Mouse (Mus musculus): ENCODE measurements at regions not wholly inside any gene's neighbourhood (a gene's known extent, or its start where the extent isn't known, plus 50 kb on each side); places are given as distances from the start of the nearest gene placed in this dataset.
A peak's percentile ranks its signal among the peaks of the same experiment; 100 is the strongest.

DNA sequence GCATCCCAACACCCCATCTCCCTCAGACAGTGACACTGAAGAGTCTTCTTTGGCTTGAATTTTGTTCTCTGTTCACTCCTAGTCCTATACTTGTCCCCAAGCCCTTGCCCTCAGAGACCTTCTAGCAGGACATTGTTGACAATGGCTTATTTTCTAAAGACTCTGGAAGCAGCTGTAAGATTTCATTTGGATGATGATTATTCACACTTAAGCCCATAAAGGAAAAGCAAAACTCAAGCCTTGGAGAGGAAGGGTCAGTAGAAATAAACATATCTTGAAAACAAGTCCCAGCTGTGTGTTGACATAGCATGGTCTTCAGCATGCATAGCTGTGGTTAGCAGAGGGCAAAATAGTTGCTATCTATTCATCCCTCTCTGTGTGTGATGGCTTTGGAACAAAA lies 59.9 kb upstream of the Cdh11 start:
- in situ Hi-C loops (cut with MboI; ENCODE audit: low sequenced_read_pairs in 2 of 2, unreplicated experiment in 2 of 2), result no loop called here
- Histone ChIP-seq H3K9ac (ENCODE audit: insufficient read depth, low read depth, low read length, poor library complexity, severe bottlenecking) (no peak overlapping the region), H3K27ac (ENCODE audit: insufficient read depth, low read depth, low read length, poor library complexity, severe bottlenecking) (no peak overlapping the region), H3K4me1 (ENCODE audit: control insufficient read depth in 2 of 2, insufficient read depth in 2 of 2, low read length in 2 of 2, poor library complexity in 1 of 2) (no peaks in the 10 kb centered on the region), H3K4me3 (ENCODE audit: insufficient read depth in 1 of 2, low read depth in 1 of 2, low read length in 2 of 2, poor library complexity in 1 of 2, severe bottlenecking in 1 of 2) (no peak overlapping the region), H3K36me3 (ENCODE audit: control insufficient read depth, insufficient read depth, low read length, poor library complexity, severe bottlenecking) (no peaks in the 10 kb centered on the region), H3K9me3 (ENCODE audit: control insufficient read depth, insufficient read depth, low read depth, low read length) (no peaks in the 10 kb centered on the region)
- no peak for DNase-seq (ENCODE audit: low read depth, low spot score)
- TF ChIP-seq MAFK (IDR thresholded peaks at IDR 0.05; ENCODE audit: insufficient read depth, low read depth, low read length) (no peak), HCFC1 (IDR thresholded peaks at IDR 0.05; ENCODE audit: borderline replicate concordance, insufficient read depth, low read length) (no peak), ZC3H11A (IDR thresholded peaks at IDR 0.05; ENCODE audit: borderline replicate concordance, low read depth, low read length) (no peak), ZNF384 (IDR thresholded peaks at IDR 0.05; ENCODE audit: low read depth, low read length) (no peak), CHD2 (IDR thresholded peaks at IDR 0.05; ENCODE audit: low read depth, low read length) (no peak)

DNA sequence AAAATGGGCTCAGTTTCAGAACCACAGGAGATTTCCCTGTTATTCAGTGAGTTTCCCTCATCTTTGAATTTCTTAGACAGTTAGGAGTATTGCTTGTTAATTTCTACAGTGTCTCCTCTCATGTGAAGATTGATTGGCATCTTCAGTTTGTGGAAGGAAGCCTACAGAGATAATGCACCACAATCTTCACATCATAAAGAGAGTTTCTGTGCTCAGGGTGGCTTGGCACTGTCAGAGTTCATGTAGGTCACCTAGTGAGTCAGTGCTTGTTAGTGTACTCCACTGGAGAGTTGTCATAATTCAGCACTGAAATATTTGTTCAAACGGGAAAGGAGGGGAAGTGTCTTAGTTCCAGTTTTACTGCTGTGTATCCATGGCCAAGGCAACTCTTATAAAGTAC lies 74.6 kb upstream of the Cdh11 start:
- Histone ChIP-seq H3K27ac (ENCODE audit: insufficient read depth, low read depth, low read length, poor library complexity, severe bottlenecking) (no peak overlapping the region), H3K36me3 (ENCODE audit: control insufficient read depth, insufficient read depth, low read length, poor library complexity, severe bottlenecking) (no peaks in the 10 kb centered on the region), H3K9me3 (ENCODE audit: control insufficient read depth, insufficient read depth, low read depth, low read length) (no peaks in the 10 kb centered on the region), H3K9ac (ENCODE audit: insufficient read depth, low read depth, low read length, poor library complexity, severe bottlenecking) (no peak overlapping the region), H3K4me1 (ENCODE audit: control insufficient read depth in 2 of 2, insufficient read depth in 2 of 2, low read length in 2 of 2, poor library complexity in 1 of 2) (no peaks in the 10 kb centered on the region), H3K4me3 (ENCODE audit: insufficient read depth in 1 of 2, low read depth in 1 of 2, low read length in 2 of 2, poor library complexity in 1 of 2, severe bottlenecking in 1 of 2) (no peak overlapping the region)
- TF ChIP-seq ZNF384 (IDR thresholded peaks at IDR 0.05; ENCODE audit: low read depth, low read length) (no peak), HCFC1 (IDR thresholded peaks at IDR 0.05; ENCODE audit: borderline replicate concordance, insufficient read depth, low read length) (no peak), MAFK (IDR thresholded peaks at IDR 0.05; ENCODE audit: insufficient read depth, low read depth, low read length) (no peak), CHD2 (IDR thresholded peaks at IDR 0.05; ENCODE audit: low read depth, low read length) (no peak), ZC3H11A (IDR thresholded peaks at IDR 0.05; ENCODE audit: borderline replicate concordance, low read depth, low read length) (no peak)
- in situ Hi-C loops (cut with MboI; ENCODE audit: low sequenced_read_pairs in 2 of 2, unreplicated experiment in 2 of 2), result no loop called here
- DNase-seq (ENCODE audit: low read depth, low spot score), result no peak

DNA sequence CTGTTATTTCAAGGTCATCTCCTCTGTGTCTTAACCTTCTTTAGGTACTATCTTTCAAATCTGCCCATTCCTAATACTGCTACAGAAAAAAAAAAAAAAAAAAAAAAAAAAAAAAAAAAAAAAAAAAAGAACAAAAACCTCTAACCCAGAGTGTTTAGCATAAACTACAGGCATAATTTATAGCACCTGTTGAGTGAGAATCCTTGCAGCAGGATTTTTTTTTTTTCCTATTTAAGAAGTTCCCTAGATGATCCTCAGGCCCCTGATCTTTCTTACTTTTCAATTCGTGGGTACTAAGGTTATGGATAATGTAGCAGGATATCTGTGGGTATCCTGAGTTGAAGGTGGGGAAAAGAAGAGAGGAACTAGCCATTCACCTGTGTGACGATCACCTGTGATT lies 114.1 kb upstream of the Cdh11 start:
- Histone ChIP-seq H3K36me3 (ENCODE audit: control insufficient read depth, insufficient read depth, low read length, poor library complexity, severe bottlenecking) (no peaks in the 10 kb centered on the region), H3K27ac (ENCODE audit: insufficient read depth, low read depth, low read length, poor library complexity, severe bottlenecking) (no peak overlapping the region), H3K4me3 (ENCODE audit: insufficient read depth in 1 of 2, low read depth in 1 of 2, low read length in 2 of 2, poor library complexity in 1 of 2, severe bottlenecking in 1 of 2) (no peak overlapping the region), H3K9me3 (ENCODE audit: control insufficient read depth, insufficient read depth, low read depth, low read length) (no peaks in the 10 kb centered on the region), H3K4me1 (ENCODE audit: control insufficient read depth in 2 of 2, insufficient read depth in 2 of 2, low read length in 2 of 2, poor library complexity in 1 of 2) (no peaks in the 10 kb centered on the region), H3K9ac (ENCODE audit: insufficient read depth, low read depth, low read length, poor library complexity, severe bottlenecking) (no peak overlapping the region)
- in situ Hi-C loops (cut with MboI; ENCODE audit: low sequenced_read_pairs in 2 of 2, unreplicated experiment in 2 of 2), result no loop called here
- TF ChIP-seq HCFC1 (IDR thresholded peaks at IDR 0.05; ENCODE audit: borderline replicate concordance, insufficient read depth, low read length) (no peak), ZNF384 (IDR thresholded peaks at IDR 0.05; ENCODE audit: low read depth, low read length) (peak; percentile 52; the same call in 1 of the 2 replicates)
- DNase-seq (ENCODE audit: low read depth, low spot score), result no peak

DNA sequence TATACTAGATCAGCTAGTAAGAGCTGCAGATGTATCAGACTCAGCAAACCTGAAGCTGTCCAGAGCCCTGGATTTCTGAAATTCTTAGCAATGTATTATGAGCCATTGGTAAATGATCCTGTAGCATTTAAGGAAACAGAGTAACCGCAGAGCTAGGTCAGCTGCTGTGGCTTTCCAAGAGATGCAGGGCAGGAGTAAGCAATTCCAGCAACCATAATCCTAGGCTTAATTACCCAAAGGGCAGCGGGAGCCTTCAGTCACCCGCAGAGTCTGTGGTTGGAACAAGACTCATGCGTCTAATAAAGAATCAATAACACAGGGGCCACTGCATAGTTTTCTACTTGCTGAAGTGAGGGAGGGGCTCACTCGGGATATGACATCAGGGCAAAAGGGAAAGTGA lies 115.2 kb upstream of the Cdh11 start:
- TF ChIP-seq CHD2 (IDR thresholded peaks at IDR 0.05; ENCODE audit: low read depth, low read length) (no peak), HCFC1 (IDR thresholded peaks at IDR 0.05; ENCODE audit: borderline replicate concordance, insufficient read depth, low read length) (no peak), MAFK (IDR thresholded peaks at IDR 0.05; ENCODE audit: insufficient read depth, low read depth, low read length) (no peak), ZC3H11A (IDR thresholded peaks at IDR 0.05; ENCODE audit: borderline replicate concordance, low read depth, low read length) (no peak), ZNF384 (IDR thresholded peaks at IDR 0.05; ENCODE audit: low read depth, low read length) (no peak)
- no peak overlapping the region for H3K27ac ChIP-seq (ENCODE audit: insufficient read depth, low read depth, low read length, poor library complexity, severe bottlenecking)
- no peak for DNase-seq (ENCODE audit: low read depth, low spot score)

DNA sequence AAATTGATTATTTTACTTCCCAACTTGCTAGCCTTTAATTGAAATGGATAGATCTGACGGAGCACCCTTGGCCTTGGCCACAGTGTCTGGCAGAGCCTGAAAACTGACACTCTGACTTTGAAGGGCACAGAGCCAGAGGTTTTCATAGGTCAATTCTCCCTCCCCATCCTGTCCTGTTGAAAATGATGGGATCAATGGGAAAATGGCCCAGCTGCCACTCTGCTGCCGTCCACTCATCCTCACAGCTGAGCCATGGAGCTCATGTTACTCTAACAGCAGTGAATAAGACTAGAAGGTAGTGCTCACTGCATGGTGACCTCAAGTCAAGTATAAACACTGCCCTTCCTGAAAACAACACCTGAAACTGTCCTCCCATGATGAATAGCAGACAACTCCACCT lies 122.0 kb upstream of the Cdh11 start:
- H3K9ac ChIP-seq (ENCODE audit: insufficient read depth, low read depth, low read length, poor library complexity, severe bottlenecking), result no peak overlapping the region
- H3K36me3 ChIP-seq (ENCODE audit: control insufficient read depth, insufficient read depth, low read length, poor library complexity, severe bottlenecking), result no peaks in the 10 kb centered on the region
- in situ Hi-C loops (cut with MboI; ENCODE audit: low sequenced_read_pairs in 2 of 2, unreplicated experiment in 2 of 2), result no loop called here
- no peaks in the 10 kb centered on the region for H3K9me3 ChIP-seq (ENCODE audit: control insufficient read depth, insufficient read depth, low read depth, low read length)
- H3K27ac ChIP-seq (ENCODE audit: insufficient read depth, low read depth, low read length, poor library complexity, severe bottlenecking), result no peak overlapping the region
- no peak for DNase-seq (ENCODE audit: low read depth, low spot score)
- TF ChIP-seq MAFK (IDR thresholded peaks at IDR 0.05; ENCODE audit: insufficient read depth, low read depth, low read length), result no peak
- no peak for TF ChIP-seq ZNF384 (IDR thresholded peaks at IDR 0.05; ENCODE audit: low read depth, low read length)
- TF ChIP-seq HCFC1 (IDR thresholded peaks at IDR 0.05; ENCODE audit: borderline replicate concordance, insufficient read depth, low read length), result no peak
- TF ChIP-seq CHD2 (IDR thresholded peaks at IDR 0.05; ENCODE audit: low read depth, low read length), result no peak
- no peak overlapping the region for H3K4me3 ChIP-seq (ENCODE audit: insufficient read depth in 1 of 2, low read depth in 1 of 2, low read length in 2 of 2, poor library complexity in 1 of 2, severe bottlenecking in 1 of 2)
- no peaks in the 10 kb centered on the region for H3K4me1 ChIP-seq (ENCODE audit: control insufficient read depth in 2 of 2, insufficient read depth in 2 of 2, low read length in 2 of 2, poor library complexity in 1 of 2)

More for the DNA sequence above, 115.2 kb upstream of the Cdh11 start:
- no peaks in the 10 kb centered on the region for H3K9me3 ChIP-seq (ENCODE audit: control insufficient read depth, insufficient read depth, low read depth, low read length)
- H3K4me1 ChIP-seq (ENCODE audit: control insufficient read depth in 2 of 2, insufficient read depth in 2 of 2, low read length in 2 of 2, poor library complexity in 1 of 2), result no peaks in the 10 kb centered on the region
- no peaks in the 10 kb centered on the region for H3K36me3 ChIP-seq (ENCODE audit: control insufficient read depth, insufficient read depth, low read length, poor library complexity, severe bottlenecking)
- H3K9ac ChIP-seq (ENCODE audit: insufficient read depth, low read depth, low read length, poor library complexity, severe bottlenecking), result no peak overlapping the region
- H3K4me3 ChIP-seq (ENCODE audit: insufficient read depth in 1 of 2, low read depth in 1 of 2, low read length in 2 of 2, poor library complexity in 1 of 2, severe bottlenecking in 1 of 2), result no peak overlapping the region
- in situ Hi-C loops (cut with MboI; ENCODE audit: low sequenced_read_pairs in 2 of 2, unreplicated experiment in 2 of 2), result no loop called here
